Mouse (Mus musculus): ENCODE results near the gene Eif2ak1.

GRCm38 (mm10) chr5:143818949-143819348 lies 1.4 kb downstream of the Eif2ak1 start:
- TF ChIP-seq CTCF (IDR thresholded peaks at IDR 0.05; ENCODE audit: low read depth, low read length) (no peak), TAL1 (conservative IDR thresholded peaks at IDR 0.05; ENCODE audit: low read depth, low read length) (peak; percentile 94), POLR2AphosphoS5 (IDR thresholded peaks at IDR 0.05; ENCODE audit: insufficient replicate concordance, low read depth, low read length) (no peak), GATA1 (IDR thresholded peaks at IDR 0.05; ENCODE audit: borderline replicate concordance, low read length) (no peak), GATA2 (IDR thresholded peaks at IDR 0.05; ENCODE audit: borderline replicate concordance, low read depth, low read length) (no peak)

All from G1E (cell line).